Mouse (Mus musculus): ENCODE measurements around the gene Psme1.

DNA sequence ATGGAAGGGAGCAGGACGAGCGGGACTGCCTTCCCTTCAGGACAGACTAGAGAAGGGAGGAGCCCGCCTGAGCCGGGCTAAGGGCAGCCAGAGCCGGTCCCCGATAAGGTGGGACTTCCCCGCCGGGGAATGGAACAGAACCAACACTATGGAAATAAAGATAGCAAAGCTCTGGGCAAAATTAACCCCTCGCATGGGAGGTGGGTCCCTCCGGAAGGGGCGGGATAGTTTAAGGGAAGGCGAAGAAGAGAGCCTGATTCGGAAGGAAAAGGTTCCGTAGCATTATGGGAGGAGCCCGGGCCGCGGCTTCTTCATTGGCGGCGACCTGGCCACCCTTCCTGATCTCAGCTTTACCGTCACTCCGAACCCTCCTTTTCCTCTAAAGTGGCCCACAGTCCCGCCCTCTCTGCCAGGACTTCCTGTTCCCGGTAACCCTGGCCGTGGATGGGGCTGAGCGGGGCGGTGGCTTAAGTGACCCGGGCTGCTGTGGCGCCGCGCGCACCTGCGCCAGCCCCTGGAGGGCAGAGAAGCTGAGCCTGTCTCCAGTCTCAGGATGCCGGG, 13.5 kb downstream of the Psme1 start, which contains the start of gene Rnf31:
- TF ChIP-seq EP300 (IDR thresholded peaks at IDR 0.05; ENCODE audit: low read depth) = no peak; the same call in 1 of the 2 replicates
- TF ChIP-seq CTCF (IDR thresholded peaks at IDR 0.05; ENCODE audit: low read depth) = peak; percentile 0; the same call in 1 of the 2 replicates

Data from liver, embryonic 14.5 days (tissue).